Mouse (Mus musculus) lung, postnatal 0 days (tissue): ENCODE measurements around the gene Ap1s3. TPM values are rescaled to one million over a fixed set of nuclear protein-coding genes. Genes with fewer than 3 reads are reported as not detected.
A peak's percentile ranks its signal among the peaks of the same experiment; 100 is the strongest.

Source experiments
- ATAC-seq: fragments of 200-750 bp; cut with Nextera tagmentation; 2 replicates; pipeline ENCODE4 v1.8.0; 2017; ENCODE audit warnings: moderate library complexity
- DNase-seq: peaks from one replicate; pipeline ENCODE4 v3.0.0-alpha.2; 2016; ENCODE audit warnings: low spot score
- H3K27ac ChIP-seq: fragments of 300-500 bp; sonication (generic); 2 replicates; pipeline ENCODE4 v1.5.1; 2014; ENCODE audit warnings: antibody characterized with exemption, mild to moderate bottlenecking, low read length, mixed read lengths
- H3K27me3 ChIP-seq: fragments of 300-500 bp; sonication (generic); replicated peaks from 2 replicates; pipeline ENCODE4 v1.6.1; 2014; ENCODE audit warnings: low read length, mixed read lengths; ENCODE audit not compliant: insufficient read depth
- H3K36me3 ChIP-seq: fragments of 300-500 bp; sonication (generic); 2 replicates; pipeline ENCODE4 v1.6.1; 2014; ENCODE audit warnings: low read length, mixed read lengths; ENCODE audit not compliant: insufficient read depth
- H3K4me1 ChIP-seq: fragments of 300-500 bp; sonication (generic); 2 replicates; pipeline ENCODE4 v1.6.1; 2014; ENCODE audit warnings: antibody characterized with exemption, low read depth, low read length, mixed read lengths; ENCODE audit not compliant: insufficient read depth
- H3K4me2 ChIP-seq: fragments of 300-500 bp; sonication (generic); replicated peaks from 2 replicates; pipeline ENCODE4 v1.6.1; 2014; ENCODE audit warnings: low read depth, mild to moderate bottlenecking, low read length, moderate library complexity, mixed read lengths
- H3K4me3 ChIP-seq: fragments of 300-500 bp; sonication (generic); 2 replicates; pipeline ENCODE4 v1.5.1; 2014; ENCODE audit warnings: low read depth, low read length
- H3K9ac ChIP-seq: fragments of 300-500 bp; sonication (generic); replicated peaks from 2 replicates; pipeline ENCODE4 v1.6.1; 2014; ENCODE audit warnings: low read depth, mild to moderate bottlenecking
- H3K9me3 ChIP-seq: fragments of 300-500 bp; sonication (generic); 2 replicates; pipeline ENCODE4 v1.6.1; 2016; ENCODE audit warnings: low read length, mixed read lengths
- CTCF ChIP-seq: IDR thresholded peaks from 2 replicates; pipeline ENCODE4 v1.5.1; 2016; ENCODE audit warnings: antibody characterized with exemption, mild to moderate bottlenecking
- EP300 ChIP-seq: IDR thresholded peaks from 2 replicates; pipeline ENCODE4 v1.6.1; 2016; ENCODE audit warnings: antibody characterized with exemption, mild to moderate bottlenecking, control low read depth
- WGBS: fragments of 180-500 bp; shearing (Covaris S2); extraction: QIAGEN DNeasy Blood & Tissue Kit; methylation state at CpG from one replicate; pipeline ENCODE4 v1.1.7; 2014; 5-methylcytosine and 5-hydroxymethylcytosine counted together
- polyA plus RNA-seq: library from polyadenylated mRNA; unstranded; fragments of >200 nt; fragmentation: Nextera tagmentation; extraction: Ambion mirVana; gene quantifications from 2 replicates; pipeline ENCODE4 v1.2.1, GENCODE M21; 2015

The Ap1s3 gene
- polyA plus RNA-seq, 1 experiment from 2014 or later: 1.2 TPM

DNA sequence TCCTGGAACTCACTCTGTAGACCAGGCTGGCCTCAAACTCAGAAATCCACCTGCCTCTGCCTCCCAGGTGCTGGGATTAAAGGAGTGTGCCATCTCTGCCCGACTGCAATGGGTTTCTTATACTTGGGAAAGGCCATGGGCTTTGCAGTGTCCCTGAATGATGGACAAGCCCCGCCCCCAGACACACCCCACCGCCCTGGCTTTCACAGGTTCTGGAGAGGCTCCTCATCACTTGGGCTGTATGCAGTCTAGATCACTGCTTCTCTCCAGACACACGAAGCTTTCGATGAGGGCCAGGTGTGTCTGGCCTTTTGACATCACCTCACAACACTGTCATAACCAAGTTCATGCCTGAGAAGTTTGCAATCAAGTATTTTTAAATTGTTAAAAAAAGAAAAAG lies 25.2 kb upstream of the Ap1s3 start:
- H3K36me3 ChIP-seq: no peaks in the 10 kb centered on the region
- no peak overlapping the region for H3K4me2 ChIP-seq
- no peak overlapping the region for H3K27ac ChIP-seq
- no peaks in the 10 kb centered on the region; the same call in 1 of the 2 replicates for H3K4me1 ChIP-seq
- ATAC-seq (peak; percentile 38), DNase-seq (no peak)
- H3K9me3 ChIP-seq: no peaks in the 10 kb centered on the region
- H3K27me3 ChIP-seq: no peaks in the 10 kb centered on the region
- TF ChIP-seq EP300 (no peak), CTCF (no peak)
- WGBS: 43% methylated on average over 5 of the region's 5 CpGs
- no peak overlapping the region for H3K9ac ChIP-seq
- H3K4me3 ChIP-seq: no peak overlapping the region

GRCm38 (mm10) chr1:79692482-79692881 lies 20.7 kb upstream of the Ap1s3 start:
- 82% methylated on average over 3 of the region's 3 CpGs for WGBS
- Histone ChIP-seq H3K4me1 (no peaks in the 10 kb centered on the region; the same call in 1 of the 2 replicates), H3K27ac (no peak overlapping the region), H3K4me2 (no peak overlapping the region), H3K27me3 (no peaks in the 10 kb centered on the region), H3K4me3 (no peak overlapping the region), H3K9me3 (no peaks in the 10 kb centered on the region), H3K9ac (no peak overlapping the region), H3K36me3 (no peaks in the 10 kb centered on the region)
- TF ChIP-seq CTCF (no peak), EP300 (no peak)
- ATAC-seq (no peak), DNase-seq (no peak)

GRCm38 (mm10) chr1:79687254-79687653 lies 15.5 kb upstream of the Ap1s3 start:
- Histone ChIP-seq H3K27me3 (no peaks in the 10 kb centered on the region), H3K9ac (no peak overlapping the region), H3K36me3 (no peaks in the 10 kb centered on the region), H3K4me3 (no peak overlapping the region), H3K4me1 (no peaks in the 10 kb centered on the region), H3K4me2 (no peak overlapping the region), H3K27ac (no peak overlapping the region), H3K9me3 (no peaks in the 10 kb centered on the region)
- TF ChIP-seq CTCF: no peak
- TF ChIP-seq EP300: no peak
- ATAC-seq (no peak), DNase-seq (no peak)
- WGBS: 58% methylated on average over 1 of the region's 1 CpGs

GRCm38 (mm10) chr1:79684027-79684426 lies 12.3 kb upstream of the Ap1s3 start:
- Histone ChIP-seq H3K4me1 (no peaks in the 10 kb centered on the region), H3K27ac (no peak overlapping the region), H3K27me3 (no peaks in the 10 kb centered on the region), H3K9me3 (no peaks in the 10 kb centered on the region), H3K4me2 (no peak overlapping the region), H3K4me3 (no peak overlapping the region), H3K36me3 (no peaks in the 10 kb centered on the region), H3K9ac (no peak overlapping the region)
- no peak for DNase-seq
- TF ChIP-seq EP300 (no peak), CTCF (no peak)
- no peak for ATAC-seq

- no peak for ATAC-seq
- peak; percentile 57 for DNase-seq
- Histone ChIP-seq H3K36me3 (no peaks in the 10 kb centered on the region), H3K4me2 (no peak overlapping the region), H3K27me3 (no peaks in the 10 kb centered on the region), H3K4me1 (no peaks in the 10 kb centered on the region), H3K9ac (no peak overlapping the region), H3K9me3 (no peaks in the 10 kb centered on the region), H3K4me3 (no peak overlapping the region), H3K27ac (no peak overlapping the region)
- TF ChIP-seq EP300 (no peak), CTCF (peak; percentile 57)
- 13% methylated on average over 5 of the region's 5 CpGs for WGBS
Measured at GRCm38 (mm10) chr1:79682936-79683335, 11.2 kb upstream of the Ap1s3 start.

DNA sequence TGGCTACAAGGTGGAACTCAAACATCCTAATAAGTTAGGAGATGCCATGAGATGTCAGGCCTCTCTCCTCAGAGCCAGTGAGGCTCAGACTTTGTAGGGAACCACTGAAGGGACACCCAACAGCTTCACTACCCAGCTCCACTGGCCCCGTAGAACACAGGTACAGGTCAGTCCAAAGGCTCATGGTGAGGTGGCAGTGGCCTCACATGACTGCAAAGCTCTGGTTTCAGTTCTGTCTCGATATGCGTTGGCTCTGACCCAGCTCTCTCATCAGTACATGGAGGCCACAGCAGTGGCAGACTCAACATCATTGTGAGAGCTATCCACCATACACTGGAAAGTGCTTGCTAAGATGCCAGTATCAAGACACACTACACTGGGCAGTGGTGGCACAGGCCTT lies 9.0 kb upstream of the Ap1s3 start:
- ATAC-seq: no peak
- TF ChIP-seq EP300: no peak
- TF ChIP-seq CTCF: no peak
- no peaks in the 10 kb centered on the region for H3K9me3 ChIP-seq
- no peak overlapping the region for H3K4me2 ChIP-seq
- DNase-seq: no peak
- H3K4me3 ChIP-seq: no peak overlapping the region
- H3K27ac ChIP-seq: no peak overlapping the region
- H3K36me3 ChIP-seq: no peaks in the 10 kb centered on the region
- H3K9ac ChIP-seq: no peak overlapping the region
- H3K4me1 ChIP-seq: no peaks in the 10 kb centered on the region
- H3K27me3 ChIP-seq: no peaks in the 10 kb centered on the region
- WGBS: 82% methylated on average over 3 of the region's 3 CpGs

DNA sequence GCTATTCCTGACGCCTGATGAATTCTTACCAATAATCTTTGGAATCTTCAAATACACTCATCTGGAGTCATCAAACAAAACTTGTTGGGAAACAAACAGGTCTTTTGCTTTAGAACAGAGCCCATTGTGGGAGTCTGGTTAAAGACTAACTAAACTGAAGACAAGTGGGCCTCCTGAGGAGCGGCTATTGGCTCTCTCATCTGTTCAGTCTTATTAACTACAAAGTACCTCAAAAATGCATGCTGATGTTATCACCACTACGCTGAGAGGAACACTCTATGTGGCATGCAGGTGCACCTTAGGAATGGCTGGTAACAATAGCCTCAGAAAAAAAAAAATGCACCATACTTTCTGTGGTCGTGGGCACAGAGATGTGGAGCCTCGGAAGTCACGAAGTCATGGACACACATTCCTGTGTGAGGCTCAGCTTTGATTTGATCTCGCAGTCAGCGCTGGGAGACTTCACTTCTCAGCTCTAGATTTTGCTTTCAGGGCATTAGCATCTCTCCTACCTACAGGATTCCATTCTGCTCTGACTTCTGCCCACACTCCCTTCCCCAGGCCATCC lies 6.4 kb upstream of the Ap1s3 start:
- ATAC-seq: peak; percentile 35
- no peak for TF ChIP-seq EP300
- no peak for TF ChIP-seq CTCF
- no peak overlapping the region for H3K27ac ChIP-seq
- H3K4me3 ChIP-seq: no peak overlapping the region
- 57% methylated on average over 8 of the region's 8 CpGs for WGBS
- peak; percentile 28 for DNase-seq
- H3K9me3 ChIP-seq: no peaks in the 10 kb centered on the region
- no peaks in the 10 kb centered on the region for H3K36me3 ChIP-seq
- no peaks in the 10 kb centered on the region for H3K4me1 ChIP-seq
- no peak overlapping the region for H3K4me2 ChIP-seq
- H3K27me3 ChIP-seq: no peaks in the 10 kb centered on the region
- H3K9ac ChIP-seq: no peak overlapping the region
